Mouse (Mus musculus): ENCODE data around the gene Noxa1.

The Noxa1 gene

GRCm38 (mm10) chr2:25095109-25095850 lies at the start of gene Noxa1:
Gene Noxa1, minus strand, starts transcription at chr2:25095149.
- peak; percentile 40 for DNase-seq (ENCODE audit: low spot score)

DNA sequence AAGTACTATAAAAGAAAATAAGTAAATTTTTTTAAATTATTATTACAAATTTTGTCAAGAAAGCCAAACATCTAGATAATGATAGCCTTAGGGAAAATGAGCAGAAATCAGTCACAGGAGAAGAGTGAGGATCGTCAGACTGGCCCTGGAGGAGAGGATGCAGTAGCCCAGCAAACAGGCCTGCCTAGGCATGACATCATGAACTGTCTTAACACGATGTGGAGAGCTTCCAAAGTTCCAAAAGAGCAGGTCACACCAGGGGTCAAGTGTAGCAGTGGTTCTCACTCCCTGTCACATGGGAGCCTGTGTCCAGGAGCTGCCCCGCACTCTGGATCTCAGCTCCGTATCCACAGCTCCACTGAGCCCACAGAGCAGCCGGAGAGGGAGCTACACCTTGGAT lies 47.0 kb upstream of the Noxa1 start:
- DNase-seq (ENCODE audit: low spot score) = no peak

DNA sequence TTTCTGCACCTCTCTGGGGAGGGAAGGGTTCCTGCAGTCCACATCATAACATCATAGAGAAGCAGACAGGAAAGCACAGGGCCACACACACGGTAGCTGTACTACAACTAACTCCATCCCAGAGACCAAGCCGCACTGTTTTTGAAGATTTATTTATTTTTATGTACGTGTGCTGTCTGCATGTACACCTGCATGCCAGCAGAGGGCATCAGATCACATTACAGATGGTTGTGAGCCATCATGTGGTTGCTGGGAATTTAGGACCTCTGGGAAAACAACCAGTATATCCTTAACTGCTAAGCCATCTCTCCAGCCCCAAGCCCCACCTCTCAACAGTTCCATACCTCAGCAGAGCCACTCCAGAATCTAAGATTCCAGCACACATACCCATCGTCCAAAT lies 46.2 kb upstream of the Noxa1 start:
- DNase-seq (ENCODE audit: low spot score) = no peak

GRCm38 (mm10) chr2:25137832-25138231 lies 42.9 kb upstream of the Noxa1 start:
- DNase-seq (ENCODE audit: low spot score) = no peak

- no peak for DNase-seq (ENCODE audit: low spot score)
Observed at GRCm38 (mm10) chr2:25131601-25132000, 36.7 kb upstream of the Noxa1 start.

GRCm38 (mm10) chr2:25128072-25128471 lies 33.1 kb upstream of the Noxa1 start:
- no peak for DNase-seq (ENCODE audit: low spot score)

DNA sequence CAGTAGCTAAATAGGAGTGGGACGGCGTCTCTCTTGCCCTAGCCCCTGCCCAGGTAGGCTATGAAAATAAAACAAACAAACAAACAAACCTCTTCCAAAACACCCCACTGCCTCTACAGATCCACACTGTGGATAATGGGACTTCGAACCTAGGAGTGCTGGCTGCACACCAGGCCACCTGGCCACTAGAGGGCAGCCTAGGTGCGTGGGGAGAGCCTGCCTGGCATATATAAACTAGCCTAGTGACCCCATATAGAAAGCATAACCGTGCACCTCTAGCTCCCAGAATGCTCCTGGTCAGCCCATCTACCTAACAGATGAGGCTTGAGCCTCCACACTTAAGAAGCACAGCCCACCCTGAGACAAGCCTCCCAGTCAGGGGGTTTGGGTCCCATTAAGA lies 32.3 kb upstream of the Noxa1 start:
- DNase-seq (ENCODE audit: low spot score) = peak; percentile 53

DNA sequence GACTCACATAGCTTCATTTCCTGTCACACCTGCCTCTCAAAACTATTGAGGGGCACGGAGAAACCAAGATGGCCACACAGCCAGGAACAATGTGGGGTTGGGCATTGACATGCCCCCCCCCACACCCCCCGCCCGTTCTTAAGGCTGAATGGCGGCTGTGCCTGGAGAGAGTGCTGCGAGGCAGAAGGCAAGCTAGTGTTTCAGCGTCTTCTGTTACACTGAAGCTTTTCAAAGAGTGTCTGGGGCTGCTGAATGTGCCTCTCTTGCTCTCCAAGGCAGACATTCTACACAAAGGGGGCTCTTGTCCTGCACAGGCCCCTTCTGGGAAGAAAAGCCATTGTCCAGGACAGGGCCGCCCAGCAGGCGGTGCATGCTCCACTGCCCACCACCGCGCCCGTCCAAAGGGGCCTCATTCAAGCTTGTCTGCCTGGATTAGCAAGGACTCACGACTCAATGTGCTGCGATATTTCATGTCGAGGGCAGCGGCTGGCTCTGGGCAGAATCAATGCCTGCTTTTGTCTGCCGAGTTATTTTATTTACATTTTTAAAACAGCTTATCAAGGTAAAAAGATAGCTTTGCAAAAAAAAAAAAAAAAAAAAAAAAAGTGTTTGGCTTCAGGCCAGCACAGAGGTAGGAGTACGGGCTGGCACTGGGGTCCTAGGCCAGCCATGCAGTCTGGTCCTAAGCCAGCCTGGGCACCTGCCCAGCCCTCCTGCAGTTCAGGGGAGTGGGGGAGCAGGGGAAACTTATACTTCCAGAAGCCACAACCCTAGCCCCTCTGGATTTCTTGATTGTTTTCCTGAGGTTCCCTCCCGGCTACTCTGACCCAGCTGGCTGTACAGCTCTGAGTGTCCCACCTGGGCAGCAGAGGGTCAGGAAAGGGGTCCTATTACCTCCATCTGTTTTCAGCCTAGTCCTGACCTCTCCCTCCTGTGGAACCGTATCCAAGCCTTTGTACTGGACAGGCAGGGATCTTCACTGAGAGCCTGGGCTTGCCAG lies 31.4 kb upstream of the Noxa1 start:
- DNase-seq (ENCODE audit: low spot score) = peak; percentile 35

DNA sequence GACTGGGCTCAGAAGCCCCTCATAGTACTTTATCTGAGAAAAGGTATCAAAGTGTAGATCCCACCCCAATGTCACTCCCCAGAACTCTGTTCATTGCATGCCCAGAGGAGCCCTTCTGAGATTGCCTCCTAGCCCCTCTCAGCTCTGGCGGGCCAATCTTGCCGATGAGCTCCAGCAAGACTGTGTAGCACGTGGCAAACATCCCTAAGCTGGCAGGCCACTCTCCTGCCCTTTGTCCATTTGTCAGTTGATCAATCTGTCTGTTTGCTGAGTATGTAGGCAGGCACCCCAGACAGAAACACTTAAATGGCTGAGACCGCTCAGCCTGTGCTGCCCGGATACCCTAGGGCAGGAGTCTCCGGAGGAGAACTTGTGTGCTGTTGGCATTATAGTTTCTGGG lies 30.2 kb upstream of the Noxa1 start:
- no peak for DNase-seq (ENCODE audit: low spot score)

DNA sequence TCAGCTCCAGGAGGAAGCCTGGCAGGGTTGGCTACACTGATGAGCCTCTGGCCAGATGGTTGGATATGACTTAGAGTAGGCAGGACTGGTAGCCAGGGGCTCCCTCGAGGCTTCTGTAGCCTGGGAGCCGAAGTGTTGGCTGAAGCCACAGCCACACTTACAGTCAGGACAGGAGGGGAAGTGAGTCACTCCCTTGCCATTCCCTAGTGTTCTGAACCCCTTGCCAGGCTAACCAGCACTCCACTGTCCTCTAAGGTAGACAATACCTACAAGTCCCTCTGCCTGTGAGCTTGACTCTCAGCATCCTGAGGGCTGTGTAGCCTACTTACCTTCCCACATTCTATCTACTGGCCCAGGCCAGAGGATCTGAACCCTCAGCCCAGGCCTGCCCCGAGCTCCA lies 29.5 kb upstream of the Noxa1 start:
- no peak for DNase-seq (ENCODE audit: low spot score)

DNA sequence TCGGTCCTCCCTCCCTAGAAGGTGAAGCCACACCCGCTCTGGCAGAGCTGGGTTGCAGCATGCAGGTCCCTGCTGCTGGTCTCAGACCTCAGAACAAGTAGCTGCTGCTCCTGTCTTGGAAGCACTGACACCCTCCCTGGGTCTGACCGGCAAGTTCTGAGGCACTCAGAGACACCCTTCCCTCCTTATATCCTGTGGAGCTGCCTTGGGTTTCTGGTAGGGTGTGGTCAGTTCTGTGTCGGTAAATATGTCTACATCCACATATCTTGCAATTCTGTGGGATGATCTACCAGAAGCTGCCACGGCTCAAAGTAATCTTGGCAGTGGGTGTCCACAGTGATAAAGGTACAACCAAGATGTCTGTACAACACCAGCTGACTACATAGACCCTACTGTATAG lies 28.6 kb upstream of the Noxa1 start:
- no peak for DNase-seq (ENCODE audit: low spot score)

DNA sequence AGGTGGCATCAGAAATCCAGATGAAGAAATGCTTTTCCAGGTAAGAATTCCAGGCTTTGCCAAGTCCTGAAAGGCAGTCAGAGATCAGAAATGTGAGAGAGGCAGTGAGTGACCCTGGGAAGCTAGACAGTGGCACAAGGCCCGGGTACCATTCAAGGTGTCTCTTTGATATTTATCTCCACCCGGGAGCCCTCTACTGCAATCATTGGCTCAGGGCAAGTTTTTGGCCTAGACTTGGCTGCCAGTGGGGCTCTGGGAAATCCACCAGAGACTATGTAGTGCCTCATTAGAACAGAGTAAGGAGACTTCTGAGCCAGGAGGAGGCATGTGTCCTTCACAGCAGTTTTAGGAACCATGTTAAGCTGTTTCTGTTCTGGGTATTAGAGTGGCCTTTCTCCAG lies 27.7 kb upstream of the Noxa1 start:
- no peak for DNase-seq (ENCODE audit: low spot score)

GRCm38 (mm10) chr2:25120963-25121362 lies 26.0 kb upstream of the Noxa1 start:
- no peak for DNase-seq (ENCODE audit: low spot score)

- DNase-seq (ENCODE audit: low spot score) = no peak
Observed at GRCm38 (mm10) chr2:25115442-25115841, 20.5 kb upstream of the Noxa1 start.

DNA sequence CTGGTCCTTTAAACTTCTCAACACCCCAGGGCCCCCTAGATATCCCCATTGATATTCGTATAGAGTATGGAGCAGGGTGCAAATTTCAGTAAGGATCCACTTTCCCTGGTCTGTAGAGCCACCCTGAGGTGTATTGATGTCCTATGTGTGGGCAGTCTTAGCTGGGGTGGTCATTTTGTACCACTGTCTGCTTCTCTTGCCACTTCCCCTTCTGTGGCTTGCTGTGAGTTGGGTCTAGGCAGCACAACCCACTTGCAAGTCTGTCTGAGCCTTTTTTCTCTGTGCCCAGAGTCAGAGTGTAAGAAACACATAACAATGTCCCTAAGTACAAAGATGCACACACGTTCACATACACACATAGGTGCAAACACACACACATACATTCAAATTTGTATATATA lies 19.4 kb upstream of the Noxa1 start:
- DNase-seq (ENCODE audit: low spot score) = no peak

- DNase-seq (ENCODE audit: low spot score) = peak; percentile 25
Observed at GRCm38 (mm10) chr2:25111184-25111791, 16.3 kb upstream of the Noxa1 start.

GRCm38 (mm10) chr2:25110505-25111183 lies 15.7 kb upstream of the Noxa1 start:
- peak; percentile 60 for DNase-seq (ENCODE audit: low spot score)

- DNase-seq (ENCODE audit: low spot score) = no peak
Observed at GRCm38 (mm10) chr2:25109487-25109886, 14.5 kb upstream of the Noxa1 start.

- DNase-seq (ENCODE audit: low spot score) = no peak
Observed at GRCm38 (mm10) chr2:25106045-25106444, 11.1 kb upstream of the Noxa1 start.

- DNase-seq (ENCODE audit: low spot score) = no peak
Observed at GRCm38 (mm10) chr2:25104122-25104521, 9.2 kb upstream of the Noxa1 start.

DNA sequence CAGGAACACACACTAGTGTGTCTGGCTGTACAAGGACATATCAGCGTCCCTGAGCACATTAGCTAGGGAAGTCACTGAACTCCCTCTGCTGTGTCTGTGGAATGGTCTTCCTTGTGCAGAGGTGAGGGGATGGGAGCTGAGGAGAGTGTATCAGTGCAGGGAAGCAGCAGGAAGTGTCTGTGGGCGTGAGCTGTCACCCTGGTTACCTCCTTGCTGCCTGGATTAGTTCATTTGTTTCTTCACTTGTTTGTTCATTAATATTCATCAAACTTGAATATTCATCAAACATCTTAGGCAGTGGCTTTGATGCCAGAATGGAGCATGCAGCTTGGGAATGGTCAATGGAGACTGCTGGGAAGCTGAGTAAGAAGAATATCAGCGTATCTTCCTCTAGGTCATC lies 4.8 kb upstream of the Noxa1 start:
- DNase-seq (ENCODE audit: low spot score) = no peak

- DNase-seq (ENCODE audit: low spot score) = no peak
Observed at GRCm38 (mm10) chr2:25098956-25099355, 4.0 kb upstream of the Noxa1 start.

Measured in yolk sac, embryonic 10.5 days (tissue).